Mouse (Mus musculus): ENCODE data around the gene Safb2.
A peak's percentile ranks its signal among the peaks of the same experiment; 100 is the strongest.

Safb2 gene

DNA sequence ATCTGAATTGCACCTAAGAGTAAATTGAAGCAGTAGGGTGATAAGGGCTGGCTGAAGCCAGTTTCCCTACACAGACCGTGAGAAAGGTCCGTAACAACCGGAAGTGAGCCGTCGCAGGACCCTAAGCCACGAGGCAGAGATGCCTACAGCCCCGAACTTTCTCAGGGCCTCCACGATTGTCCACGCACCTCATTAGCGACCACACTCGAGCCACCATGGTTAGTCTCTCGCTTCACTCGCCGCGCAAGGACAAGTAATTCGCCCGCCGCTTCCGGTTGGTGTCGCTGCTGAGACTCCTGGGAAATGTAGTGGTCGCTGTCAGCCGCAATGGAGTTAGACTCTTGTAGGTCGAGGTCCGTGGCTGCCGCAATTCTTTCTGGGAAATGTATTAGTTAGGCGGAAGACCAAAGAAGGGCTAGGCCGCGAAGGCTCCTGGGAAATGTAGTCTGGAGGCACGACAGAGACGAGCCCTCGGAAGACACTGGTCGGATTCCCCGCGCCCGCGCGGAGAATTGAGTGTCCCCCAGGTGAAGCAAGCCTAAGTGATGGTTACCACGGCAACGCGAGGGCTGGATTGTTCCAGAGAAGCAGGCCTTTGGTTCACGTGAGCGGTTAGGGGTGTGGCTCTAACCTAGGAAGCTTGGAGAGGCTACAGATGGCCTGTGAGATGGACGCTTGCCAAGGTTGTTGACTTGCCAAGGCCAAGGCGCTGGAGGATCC lies 25.2 kb upstream of the Safb2 start, which contains the start of gene 2410015M20Rik:
Gene 2410015M20Rik (minus strand): TSS at position 320 of the 720 bp plus-strand sequence.
- DNase-seq = peak; percentile 97 to 98

GRCm38 (mm10) chr17:56608699-56609098 lies 24.3 kb upstream of the Safb2 start:
- DNase-seq = peak; percentile 37 to 51

- DNase-seq = peak in 1 of 2 experiments; percentile 37
Measured at GRCm38 (mm10) chr17:56607521-56608062, 23.2 kb upstream of the Safb2 start.

GRCm38 (mm10) chr17:56605431-56605830 lies 21.0 kb upstream of the Safb2 start:
- DNase-seq = no peak

GRCm38 (mm10) chr17:56604422-56604821 lies 20.0 kb upstream of the Safb2 start:
- DNase-seq = no peak

- DNase-seq = no peak
Measured at GRCm38 (mm10) chr17:56604070-56604380, 19.6 kb upstream of the Safb2 start.

- peak; percentile 57 for DNase-seq
Measured at GRCm38 (mm10) chr17:56603186-56604069, 19.0 kb upstream of the Safb2 start.

DNA sequence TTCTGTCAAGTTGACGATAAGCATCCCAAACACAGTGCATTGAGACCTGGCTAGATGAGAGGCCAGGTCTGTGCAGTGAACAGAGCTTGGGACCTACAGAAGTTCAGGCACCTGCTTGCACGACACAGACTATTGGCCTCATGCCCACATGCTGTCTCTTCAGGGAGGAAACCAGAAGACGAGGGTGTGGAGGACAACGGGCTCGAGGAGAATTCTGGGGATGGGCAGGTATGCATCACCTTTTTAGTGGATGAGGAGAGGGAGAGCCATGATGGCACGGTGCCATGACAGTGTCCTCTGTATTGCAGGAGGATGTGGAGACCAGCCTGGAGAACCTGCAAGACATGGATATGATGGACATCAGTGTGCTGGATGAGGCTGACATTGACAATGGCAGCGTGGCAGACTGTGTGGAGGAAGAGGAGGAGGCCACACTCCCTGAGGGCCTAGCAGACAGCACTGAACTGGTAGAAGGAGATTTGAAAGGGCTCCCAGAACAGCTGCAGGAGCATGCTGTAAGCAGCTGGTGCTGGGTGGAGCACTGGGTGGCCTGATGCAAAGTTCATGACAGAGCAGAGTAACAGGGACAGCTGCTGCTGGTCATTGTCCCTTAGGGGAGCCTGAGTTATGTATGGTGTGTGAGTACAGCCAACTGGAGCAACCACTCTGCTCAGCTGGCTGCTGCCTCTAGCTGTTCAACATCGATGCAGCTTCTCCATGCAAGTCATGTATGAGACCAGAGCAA lies 9.3 kb upstream of the Safb2 start:
- DNase-seq = peak; percentile 49 to 50

DNA sequence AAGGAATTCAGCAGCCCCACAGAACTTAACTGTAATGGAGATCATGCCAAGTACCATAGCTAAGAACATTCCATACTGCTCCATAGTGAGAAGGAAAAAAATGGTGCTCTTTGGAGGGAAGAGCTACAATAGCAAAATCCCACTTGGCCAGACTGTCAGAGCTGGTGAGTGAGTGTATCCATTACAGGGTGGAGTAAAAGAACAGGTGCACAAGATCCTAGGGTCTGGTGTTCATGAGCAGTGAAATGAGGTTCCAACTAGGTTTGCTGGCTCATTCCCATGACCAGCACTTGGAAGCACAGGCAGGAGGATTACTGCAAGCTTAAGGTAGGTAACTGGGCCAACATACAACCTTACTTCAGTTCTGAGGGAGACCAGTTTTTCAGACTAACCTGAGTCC lies 8.2 kb upstream of the Safb2 start:
- no peak for DNase-seq

DNA sequence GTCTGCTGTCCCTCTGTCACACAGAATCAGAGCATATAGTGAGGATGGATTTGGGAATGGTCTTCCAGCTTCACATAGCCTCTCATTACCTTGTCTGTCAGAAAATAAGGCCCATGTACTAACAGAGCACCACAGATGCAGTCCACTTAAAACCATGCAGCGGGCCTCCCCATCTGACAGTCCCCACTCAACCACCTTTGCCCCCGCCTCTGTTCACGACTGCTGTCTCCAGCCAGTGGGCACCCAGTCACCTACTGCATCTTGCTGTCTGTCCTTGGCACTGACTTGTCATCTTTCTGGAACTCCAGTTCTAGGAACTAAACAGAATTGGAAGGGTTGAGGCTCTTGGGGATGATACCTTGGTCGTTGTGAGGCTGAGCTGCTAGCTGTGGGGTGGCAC lies 4.5 kb upstream of the Safb2 start:
- DNase-seq = no peak

- DNase-seq = no peak
Measured at GRCm38 (mm10) chr17:56587773-56588172, 3.4 kb upstream of the Safb2 start.

GRCm38 (mm10) chr17:56585171-56585821 lies 911 bp upstream of the Safb2 start:
- DNase-seq = peak; percentile 69 to 76

DNA sequence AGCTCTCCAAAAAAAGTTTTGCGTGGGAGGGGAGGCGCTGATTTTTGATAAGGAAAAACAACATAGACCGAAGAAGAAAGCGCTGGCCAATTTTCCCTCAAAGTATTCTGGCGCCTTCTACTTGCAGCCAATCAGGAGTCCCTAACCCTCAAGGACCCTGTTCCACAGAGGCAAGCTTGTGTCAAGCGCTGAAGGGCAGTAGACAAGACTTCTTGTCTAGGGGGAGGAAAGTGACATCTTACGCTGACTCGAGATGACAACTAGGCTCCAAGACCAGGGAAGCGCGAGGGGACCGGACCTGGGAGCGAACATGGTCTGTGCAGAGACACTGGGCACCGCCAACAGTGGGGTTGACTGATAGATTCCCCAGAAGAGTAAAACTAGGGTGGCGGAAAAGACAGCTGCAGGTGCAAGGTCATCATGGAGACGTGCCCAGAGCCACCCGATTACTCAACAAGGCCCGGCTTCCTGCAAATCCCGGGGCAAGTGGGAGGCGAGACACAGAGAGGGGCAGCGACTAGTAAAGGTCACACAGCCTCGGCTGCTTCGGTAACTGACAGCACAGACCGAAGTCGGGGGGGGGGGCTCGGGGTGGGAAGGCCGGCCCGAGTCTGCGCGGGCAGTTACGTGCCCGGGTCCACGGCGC lies 651 bp downstream of the Safb2 start:
- DNase-seq = no peak

- no peak for DNase-seq
Measured at GRCm38 (mm10) chr17:56583071-56583470, 1.3 kb downstream of the Safb2 start.

- DNase-seq = no peak
Measured at GRCm38 (mm10) chr17:56572939-56573338, 11.4 kb downstream of the Safb2 start.

DNA sequence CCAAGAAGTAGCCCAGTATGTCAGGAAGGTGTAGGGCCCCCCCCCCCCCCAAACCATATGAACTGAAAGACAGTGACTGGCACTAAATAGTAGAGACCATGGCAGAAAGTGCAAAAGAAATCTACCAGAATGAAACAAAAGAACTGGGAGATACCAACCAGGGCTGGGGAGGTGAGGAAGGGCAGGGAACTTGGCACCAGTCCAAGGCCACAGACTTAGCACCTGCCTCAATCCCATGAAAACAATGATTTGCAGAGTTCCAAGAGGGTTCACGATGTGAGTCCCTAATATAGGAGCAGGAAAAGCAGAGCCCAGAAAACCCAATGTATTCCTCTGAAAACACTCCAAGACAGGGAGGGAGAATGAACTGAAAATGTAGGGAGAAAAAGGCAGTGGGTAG lies 12.2 kb downstream of the Safb2 start:
- DNase-seq = peak; percentile 53 to 55

DNA sequence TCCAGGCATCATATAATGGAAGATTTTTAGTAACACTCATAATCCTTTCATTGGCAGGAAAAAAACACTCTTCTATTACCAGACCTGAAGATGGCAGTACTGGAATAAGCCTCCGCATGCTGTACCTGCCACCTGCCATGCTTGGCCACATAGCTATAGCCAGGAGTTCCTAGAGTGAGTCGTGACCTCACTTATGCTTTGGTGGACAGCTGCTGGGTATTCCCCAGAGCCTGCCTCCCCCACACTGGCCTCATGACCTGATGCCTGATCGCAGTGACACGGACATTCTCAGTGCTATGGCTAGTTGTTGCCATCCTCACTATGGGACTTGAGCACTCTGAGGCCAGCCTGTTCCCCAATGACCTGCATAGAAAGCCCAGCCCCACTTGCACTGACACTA lies 14.1 kb downstream of the Safb2 start:
- DNase-seq = no peak

DNA sequence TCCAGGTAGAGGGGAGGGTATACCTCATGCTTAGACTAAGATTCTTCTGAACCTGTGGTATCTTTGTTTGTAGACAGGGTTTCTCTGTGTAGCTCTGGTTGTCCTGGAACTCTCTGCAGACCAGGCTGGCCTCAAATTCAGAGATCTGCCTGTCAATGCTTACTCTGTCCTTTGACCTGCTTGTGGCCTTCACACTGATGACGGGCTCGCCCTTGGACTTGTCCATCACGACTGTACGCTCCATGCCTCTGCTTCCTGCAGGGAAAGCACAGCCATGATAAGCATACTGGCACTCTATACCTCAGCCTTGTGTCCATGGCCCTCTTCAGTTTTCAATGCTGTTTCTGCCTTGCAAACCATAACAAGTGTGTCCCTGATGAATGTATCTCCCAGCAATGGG lies 17.0 kb downstream of the Safb2 start:
- no peak for DNase-seq

DNA sequence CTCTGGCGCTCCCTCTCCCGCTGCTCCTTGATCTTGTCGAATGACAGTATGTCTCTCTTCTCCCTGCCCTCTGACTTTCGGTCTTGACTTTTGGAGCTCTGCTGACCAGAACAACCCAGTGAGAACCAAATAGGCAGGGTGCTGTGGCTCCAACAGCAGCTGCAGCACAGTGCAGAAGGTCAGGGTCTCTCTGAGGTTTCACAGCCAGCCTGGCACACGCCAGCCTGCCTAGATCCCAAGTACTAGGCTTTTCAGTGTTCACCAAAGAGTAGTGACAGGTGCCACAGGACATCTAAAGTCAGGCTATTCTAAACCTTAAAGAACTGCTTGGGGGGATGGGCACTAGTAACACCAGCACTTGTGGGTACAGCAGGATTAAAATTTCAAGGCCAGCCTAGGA lies 17.5 kb downstream of the Safb2 start:
- DNase-seq = no peak

GRCm38 (mm10) chr17:56566293-56566692 lies 18.1 kb downstream of the Safb2 start:
- DNase-seq = peak; percentile 31 to 42

- no peak for DNase-seq
Measured at GRCm38 (mm10) chr17:56561866-56562265, 22.5 kb downstream of the Safb2 start.

DNA sequence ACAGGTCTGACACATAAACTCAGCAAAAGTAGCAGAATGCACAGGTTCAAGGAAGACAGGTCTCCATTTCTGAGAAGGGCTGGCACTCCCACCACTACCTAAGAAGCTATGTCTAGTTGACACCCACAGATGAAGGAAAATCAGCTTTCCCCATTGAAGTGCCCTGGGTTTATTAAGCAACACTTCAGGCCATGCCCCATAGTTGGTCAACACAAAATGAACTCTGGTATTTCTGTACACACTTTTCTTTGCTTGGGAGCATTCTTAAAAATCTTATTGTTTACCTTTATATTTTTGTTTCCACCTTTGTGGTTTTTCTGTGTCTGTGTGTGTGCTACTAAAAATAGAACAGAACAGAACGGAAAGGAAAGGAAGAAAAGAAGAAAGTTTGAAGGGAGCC lies 24.3 kb downstream of the Safb2 start:
- no peak for DNase-seq

All from cerebellum, postnatal 10 days (tissue).